Mouse (Mus musculus) forebrain, embryonic 11.5 days (tissue): ENCODE measurements around the gene Asphd2. TPM values are rescaled to one million over a fixed set of nuclear protein-coding genes. Genes with fewer than 3 reads are reported as not detected.
A peak's percentile ranks its signal among the peaks of the same experiment; 100 is the strongest.

Experiments
- ATAC-seq: fragments of 200-750 bp; cut with Nextera tagmentation; replicated peaks from 2 replicates; pipeline ENCODE4 v1.8.0; 2017; ENCODE audit warnings: moderate TSS enrichment; ENCODE audit not compliant: low FRiP score
- DNase-seq: peaks from one replicate; pipeline ENCODE4 v3.0.0-alpha.2; 2017; ENCODE audit warnings: low spot score
- H3K27ac ChIP-seq: fragments of 300-500 bp; sonication (generic); 2 replicates; pipeline ENCODE4 v1.5.1; 2014; ENCODE audit warnings: low read depth, low read length
- H3K27me3 ChIP-seq: fragments of 300-500 bp; sonication (generic); 2 replicates; pipeline ENCODE4 v1.6.1; 2014; ENCODE audit warnings: mild to moderate bottlenecking, low read length, mixed read lengths; ENCODE audit not compliant: control insufficient read depth, insufficient read depth
- H3K36me3 ChIP-seq: fragments of 300-500 bp; sonication (generic); 2 replicates; pipeline ENCODE4 v1.6.1; 2014; ENCODE audit warnings: mild to moderate bottlenecking, low read length, moderate library complexity, mixed read lengths; ENCODE audit not compliant: control insufficient read depth, insufficient read depth
- H3K4me1 ChIP-seq: fragments of 300-500 bp; sonication (generic); replicated peaks from 2 replicates; pipeline ENCODE4 v1.6.1; 2014; ENCODE audit warnings: low read length, mixed read lengths; ENCODE audit not compliant: control insufficient read depth, insufficient read depth
- H3K4me2 ChIP-seq: fragments of 300-500 bp; sonication (generic); 2 replicates; pipeline ENCODE4 v1.6.1; 2014; ENCODE audit warnings: low read depth, mild to moderate bottlenecking, low read length, moderate library complexity, mixed read lengths; ENCODE audit not compliant: severe bottlenecking
- H3K4me3 ChIP-seq: fragments of 300-500 bp; sonication (generic); 2 replicates; pipeline ENCODE4 v1.5.1; 2014; ENCODE audit warnings: low read depth, low read length
- H3K9ac ChIP-seq: fragments of 300-500 bp; sonication (generic); 2 replicates; pipeline ENCODE4 v1.6.1; 2014; ENCODE audit warnings: low read length
- H3K9me3 ChIP-seq: fragments of 300-500 bp; sonication (generic); 2 replicates; pipeline ENCODE4 v1.6.1; 2016; ENCODE audit warnings: low read length, mixed read lengths; ENCODE audit not compliant: control insufficient read depth
- WGBS: fragments of 180-500 bp; shearing (Covaris S2); extraction: QIAGEN DNeasy Blood & Tissue Kit; methylation state at CpG from one replicate; pipeline ENCODE4 v1.1.7; 2014; 5-methylcytosine and 5-hydroxymethylcytosine counted together
- polyA plus RNA-seq: library from polyadenylated mRNA; unstranded; fragments of >200 nt; fragmentation: Nextera tagmentation; extraction: Ambion mirVana; gene quantifications from 2 replicates; pipeline ENCODE4 v1.2.1, GENCODE M21; 2014

Asphd2 gene
- polyA plus RNA-seq, 1 experiment from 2014 or later = 50.7 TPM

GRCm38 (mm10) chr5:112396066-112396465, 1.4 kb upstream of the Asphd2 start:
- Histone ChIP-seq H3K27me3 (no peaks in the 10 kb centered on the region), H3K27ac (peak overlapping the region; percentile 41; the same call in 1 of the 2 replicates), H3K9ac (no peak overlapping the region), H3K4me2 (no peak overlapping the region), H3K36me3 (no peaks in the 10 kb centered on the region), H3K9me3 (no peaks in the 10 kb centered on the region), H3K4me3 (no peak overlapping the region), H3K4me1 (peaks cover 7% of the 10 kb centered on the region)
- ATAC-seq (no peak), DNase-seq (no peak)
- 76% methylated on average over 18 of the region's 18 CpGs for WGBS

GRCm38 (mm10) chr5:112394415-112394763, 277 bp downstream of the Asphd2 start:
- under 1% methylated on average over 22 of the region's 28 CpGs for WGBS
- ATAC-seq (peak; percentile 82), DNase-seq (no peak)
- peaks cover 7% of the 10 kb centered on the region for H3K4me1 ChIP-seq
- H3K27ac ChIP-seq = peak overlapping the region; percentile 83; the same call in 1 of the 2 replicates
- H3K9me3 ChIP-seq = no peaks in the 10 kb centered on the region
- peak overlapping the region; percentile 68 for H3K4me3 ChIP-seq
- H3K4me2 ChIP-seq = peak overlapping the region; percentile 93
- 0 out of 2 replicates have a peak, but pooled peaks cover 2% of the 10 kb centered on the region for H3K36me3 ChIP-seq
- peak overlapping the region; percentile 81 for H3K9ac ChIP-seq
- H3K27me3 ChIP-seq = no peaks in the 10 kb centered on the region

- Histone ChIP-seq H3K9ac (peak overlapping the region; percentile 81), H3K27me3 (no peaks in the 10 kb centered on the region), H3K36me3 (peaks cover 4% of the 10 kb centered on the region; the same call in 1 of the 2 replicates), H3K27ac (no peak overlapping the region), H3K4me2 (peak overlapping the region; percentile 93), H3K9me3 (no peaks in the 10 kb centered on the region), H3K4me3 (peak overlapping the region; percentile 68), H3K4me1 (peaks cover 7% of the 10 kb centered on the region)
- ATAC-seq = peak; percentile 57
- no peak for DNase-seq
- WGBS = 10% methylated on average over 18 of the region's 18 CpGs
Observed at GRCm38 (mm10) chr5:112393741-112394414, 788 bp downstream of the Asphd2 start.

- no peak overlapping the region for H3K9ac ChIP-seq
- no peak for DNase-seq
- 76% methylated on average over 27 of the region's 27 CpGs for WGBS
- H3K4me3 ChIP-seq = no peak overlapping the region
- H3K4me1 ChIP-seq = peaks cover 7% of the 10 kb centered on the region
- H3K4me2 ChIP-seq = no peak overlapping the region
- H3K27me3 ChIP-seq = no peaks in the 10 kb centered on the region
- H3K9me3 ChIP-seq = no peaks in the 10 kb centered on the region
- peaks cover 4% of the 10 kb centered on the region; the same call in 1 of the 2 replicates for H3K36me3 ChIP-seq
- H3K27ac ChIP-seq = no peak overlapping the region
- ATAC-seq = no peak
Observed at GRCm38 (mm10) chr5:112391676-112392323, 2.9 kb downstream of the Asphd2 start.

- peaks cover 7% of the 10 kb centered on the region for H3K4me1 ChIP-seq
- H3K27me3 ChIP-seq = no peaks in the 10 kb centered on the region
Observed at GRCm38 (mm10) chr5:112391002-112391401, 3.7 kb downstream of the Asphd2 start.

GRCm38 (mm10) chr5:112389352-112389751, 5.3 kb downstream of the Asphd2 start:
- peaks cover 4% of the 10 kb centered on the region; the same call in 1 of the 2 replicates for H3K36me3 ChIP-seq
- no peaks in the 10 kb centered on the region for H3K27me3 ChIP-seq

More at GRCm38 (mm10) chr5:112391002-112391401, 3.7 kb downstream of the Asphd2 start:
- Histone ChIP-seq H3K36me3 (peaks cover 4% of the 10 kb centered on the region; the same call in 1 of the 2 replicates), H3K9me3 (no peaks in the 10 kb centered on the region), H3K9ac (no peak overlapping the region), H3K27ac (no peak overlapping the region), H3K4me2 (no peak overlapping the region), H3K4me3 (no peak overlapping the region)
- ATAC-seq (no peak), DNase-seq (no peak)
- WGBS = 67% methylated on average over 16 of the region's 16 CpGs

GRCm38 (mm10) chr5:112385973-112386372, 8.7 kb downstream of the Asphd2 start:
- Histone ChIP-seq H3K9me3 (no peaks in the 10 kb centered on the region), H3K9ac (no peak overlapping the region), H3K4me3 (no peak overlapping the region), H3K4me1 (no peaks in the 10 kb centered on the region), H3K27me3 (no peaks in the 10 kb centered on the region), H3K36me3 (peaks cover 4% of the 10 kb centered on the region; the same call in 1 of the 2 replicates), H3K27ac (no peak overlapping the region), H3K4me2 (no peak overlapping the region)
- 82% methylated on average over 2 of the region's 2 CpGs for WGBS
- no peak for DNase-seq
- ATAC-seq = no peak

More at GRCm38 (mm10) chr5:112389352-112389751, 5.3 kb downstream of the Asphd2 start:
- WGBS = 86% methylated on average over 9 of the region's 9 CpGs
- ATAC-seq = no peak
- H3K9ac ChIP-seq = no peak overlapping the region
- no peaks in the 10 kb centered on the region for H3K9me3 ChIP-seq
- H3K4me1 ChIP-seq = peaks cover 5% of the 10 kb centered on the region; the same call in 1 of the 2 replicates
- no peak for DNase-seq
- H3K4me3 ChIP-seq = no peak overlapping the region
- H3K27ac ChIP-seq = no peak overlapping the region
- H3K4me2 ChIP-seq = no peak overlapping the region

GRCm38 (mm10) chr5:112384805-112385472, 9.7 kb downstream of the Asphd2 start:
- Histone ChIP-seq H3K4me2 (no peak overlapping the region), H3K27me3 (no peaks in the 10 kb centered on the region), H3K9me3 (no peaks in the 10 kb centered on the region), H3K36me3 (peaks cover 4% of the 10 kb centered on the region; the same call in 1 of the 2 replicates), H3K4me3 (no peak overlapping the region), H3K4me1 (no peaks in the 10 kb centered on the region), H3K27ac (no peak overlapping the region), H3K9ac (no peak overlapping the region)
- no peak for DNase-seq
- WGBS = 93% methylated on average over 13 of the region's 13 CpGs
- ATAC-seq = no peak
